Mouse (Mus musculus): Measurements from ENCODE around the gene Dctn2. TPM values are rescaled to one million over a fixed set of nuclear protein-coding genes. Genes with fewer than 3 reads are reported as not detected.

The Dctn2 gene
- total and polyA plus RNA-seq, 3 experiments, result 66.3 to 91.9 (median 79.1) TPM

DNA sequence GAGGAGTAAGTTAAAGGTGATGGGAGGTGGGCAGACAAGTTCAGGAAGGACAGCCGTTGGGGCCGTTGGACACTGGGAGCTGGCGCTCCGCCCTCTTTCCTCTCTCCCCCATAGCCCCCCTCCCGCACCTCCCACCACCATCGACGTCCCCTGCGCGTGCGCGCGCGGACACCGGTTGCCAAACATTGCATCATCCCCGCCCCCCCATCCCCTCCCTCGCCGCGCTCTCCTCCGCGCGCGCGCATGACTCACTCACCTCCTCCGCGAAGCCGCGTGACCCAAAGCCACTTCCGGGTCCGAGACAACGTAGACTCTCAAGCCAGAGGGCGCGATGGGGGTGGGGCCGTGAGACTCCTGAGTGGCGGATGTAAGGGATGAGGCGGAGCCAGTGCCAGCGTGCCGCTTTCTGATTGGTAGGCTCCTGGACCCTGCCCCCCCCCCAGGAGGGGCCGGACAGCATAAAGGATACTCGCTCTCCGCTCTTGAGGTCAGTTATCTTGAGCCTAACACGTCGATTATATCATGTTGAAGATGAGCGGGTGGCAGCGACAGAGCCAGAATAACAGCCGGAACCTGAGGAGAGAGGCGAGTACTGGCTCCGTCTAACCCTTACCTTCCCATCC lies 24.2 kb downstream of the Dctn2 start (continued):
- TF ChIP-seq EP300 (IDR thresholded peaks at IDR 0.05; ENCODE audit: low read length) (peak; percentile 35; the same call in 1 of the 2 replicates), SMC3 (IDR thresholded peaks at IDR 0.05; ENCODE audit: low read depth, low read length) (no peak), ZKSCAN1 (IDR thresholded peaks at IDR 0.05; ENCODE audit: borderline replicate concordance, low read depth, low read length) (no peak)

- in situ Hi-C loops (cut with MboI; ENCODE audit: low pct_ligation_motif_present, low pct_unique_long_range_greater_than_20kb, low sequenced_read_pairs), result no loop called here
- Histone ChIP-seq H3K27ac (ENCODE audit: insufficient read depth, low read depth) (peak overlapping the region; percentile 96), H3K9me3 (replicated peaks; ENCODE audit: low read length) (no peaks in the 10 kb centered on the region), H3K4me1 (ENCODE audit: control insufficient read depth in 1 of 2, insufficient read depth in 2 of 2) (peaks cover 20 to 52% of the 10 kb centered on the region in 2 experiments), H3K4me3 (replicated peaks in 1 of 3; ENCODE audit: low read depth in 2 of 3, low read length in 2 of 3, poor library complexity in 1 of 3) (peak overlapping the region; percentile 72 to 98 (median 79)), H3K4me2 (ENCODE audit: insufficient read depth, low read depth, poor library complexity, severe bottlenecking) (peak overlapping the region; percentile 90; the same call in 1 of the 2 replicates), H3K79me2 (replicated peaks; ENCODE audit: control insufficient read depth, extremely low read depth, insufficient read depth, poor library complexity, severe bottlenecking) (peaks cover 53% of the 10 kb centered on the region), H3K36me3 (replicated peaks in 1 of 2; ENCODE audit: control insufficient read depth in 1 of 2, insufficient read depth in 1 of 2, low read length in 1 of 2) (peaks cover 51 to 60% of the 10 kb centered on the region in 2 experiments), H3K27me3 (replicated peaks) (no peaks in the 10 kb centered on the region), H3K9ac (ENCODE audit: insufficient read depth, low read depth) (peak overlapping the region; percentile 97)
- DNase-seq (ENCODE audit: extremely low read depth), result peak; percentile 65
- TF ChIP-seq HCFC1 (IDR thresholded peaks at IDR 0.05; ENCODE audit: low read depth, low read length) (no peak), BHLHE40 (IDR thresholded peaks at IDR 0.05; ENCODE audit: low read depth, low read length) (0 out of 2 replicates have a peak, but pooled peaks have one; percentile 12), RAD21 (IDR thresholded peaks at IDR 0.05; ENCODE audit: low read depth, low read length) (no peak), EP300 (IDR thresholded peaks at IDR 0.05; ENCODE audit: low read length) (0 out of 2 replicates have a peak, but pooled peaks have one; percentile 9), CHD2 (IDR thresholded peaks at IDR 0.05; ENCODE audit: low read length) (0 out of 2 replicates have a peak, but pooled peaks have one; percentile 25), MEF2A (IDR thresholded peaks at IDR 0.05; ENCODE audit: borderline replicate concordance, low read depth, low read length) (no peak), USF1 (IDR thresholded peaks at IDR 0.05; ENCODE audit: low read depth, low read length) (no peak), GABPA (IDR thresholded peaks at IDR 0.05; ENCODE audit: insufficient replicate concordance, low read depth, low read length) (no peak), POLR2AphosphoS2 (IDR thresholded peaks at IDR 0.05; ENCODE audit: low read depth, low read length) (peak; percentile 31; the same call in 1 of the 2 replicates), RCOR1 (conservative IDR thresholded peaks at IDR 0.05; ENCODE audit: low read depth, low read length) (0 out of 2 replicates have a peak, but pooled peaks have one; percentile 40), IRF4 (IDR thresholded peaks at IDR 0.05; ENCODE audit: low read depth, low read length) (peak; percentile 25; the same call in 1 of the 2 replicates), SIN3A (IDR thresholded peaks at IDR 0.05; ENCODE audit: low read length) (peak; percentile 78; the same call in 1 of the 2 replicates), MXI1 (IDR thresholded peaks at IDR 0.05; ENCODE audit: low read depth, low read length) (peak; percentile 56; the same call in 1 of the 2 replicates), UBTF (IDR thresholded peaks at IDR 0.05; ENCODE audit: low read depth, low read length) (no peak), ETS1 (conservative IDR thresholded peaks at IDR 0.05; ENCODE audit: low read depth, low read length) (peak; percentile 32), SMC3 (IDR thresholded peaks at IDR 0.05; ENCODE audit: low read depth, low read length) (peak; percentile 1; the same call in 1 of the 2 replicates), MYC (IDR thresholded peaks at IDR 0.05; ENCODE audit: low read depth, low read length) (0 out of 2 replicates have a peak, but pooled peaks have one; percentile 15), NRF1 (IDR thresholded peaks at IDR 0.05; ENCODE audit: low read depth, low read length) (no peak)
- dilution Hi-C loops (cut with MboI; ENCODE audit: extremely low pct_ligation_motif_present, extremely low pct_unique_long_range_greater_than_20kb, low sequenced_read_pairs), result no loop called here
Measured at GRCm38 (mm10) chr10:127290930-127291880, 25.0 kb downstream of the Dctn2 start.
